Mouse (Mus musculus): ENCODE results near the gene 1700020A23Rik. TPM values are rescaled to one million over a fixed set of nuclear protein-coding genes. Genes with fewer than 3 reads are reported as not detected.

1700020A23Rik gene
- polyA plus RNA-seq, 1 experiment: not detected

GRCm38 (mm10) chr2:130398091-130398490 lies 7.0 kb upstream of the 1700020A23Rik start:
- TF ChIP-seq GATA1 (IDR thresholded peaks at IDR 0.05; ENCODE audit: low read length): no peak

GRCm38 (mm10) chr2:130400046-130400445 lies 5.0 kb upstream of the 1700020A23Rik start:
- TF ChIP-seq GATA1 (IDR thresholded peaks at IDR 0.05; ENCODE audit: low read length): no peak

GRCm38 (mm10) chr2:130401891-130402290 lies 3.2 kb upstream of the 1700020A23Rik start:
- TF ChIP-seq GATA1 (IDR thresholded peaks at IDR 0.05; ENCODE audit: low read length): no peak

- TF ChIP-seq GATA1 (IDR thresholded peaks at IDR 0.05; ENCODE audit: low read length): no peak
These were observed 1.1 kb downstream of the 1700020A23Rik start, which contains the start of gene Tmem239 for GRCm38 (mm10) chr2:130406178-130406577. Tmem239 (plus strand) TSS chr2:130406478.

GRCm38 (mm10) chr2:130408194-130408593 lies 3.1 kb downstream of the 1700020A23Rik start:
- TF ChIP-seq GATA1 (IDR thresholded peaks at IDR 0.05; ENCODE audit: low read length): no peak

GRCm38 (mm10) chr2:130411558-130412495 lies 6.8 kb downstream of the 1700020A23Rik start:
- no peak for TF ChIP-seq GATA1 (IDR thresholded peaks at IDR 0.05; ENCODE audit: low read length)

GRCm38 (mm10) chr2:130412775-130413174 lies 7.7 kb downstream of the 1700020A23Rik start:
- TF ChIP-seq GATA1 (IDR thresholded peaks at IDR 0.05; ENCODE audit: low read length): no peak

- TF ChIP-seq GATA1 (IDR thresholded peaks at IDR 0.05; ENCODE audit: low read length): no peak
These were observed 9.2 kb downstream of the 1700020A23Rik start for GRCm38 (mm10) chr2:130414094-130414856.

- no peak for TF ChIP-seq GATA1 (IDR thresholded peaks at IDR 0.05; ENCODE audit: low read length)
These were observed 16.9 kb downstream of the 1700020A23Rik start for GRCm38 (mm10) chr2:130421781-130422620.

- no peak for TF ChIP-seq GATA1 (IDR thresholded peaks at IDR 0.05; ENCODE audit: low read length)
These were observed 18.5 kb downstream of the 1700020A23Rik start for GRCm38 (mm10) chr2:130423397-130424125.

- TF ChIP-seq GATA1 (IDR thresholded peaks at IDR 0.05; ENCODE audit: low read length): no peak
These were observed 19.2 kb downstream of the 1700020A23Rik start, which contains the start of the genes Vps16 and Pced1a for GRCm38 (mm10) chr2:130424126-130424853. Vps16 (plus strand) TSS chr2:130424339. Pced1a (minus strand) TSS chr2:130424701.

- TF ChIP-seq GATA1 (IDR thresholded peaks at IDR 0.05; ENCODE audit: low read length): no peak
These were observed 20.1 kb downstream of the 1700020A23Rik start for GRCm38 (mm10) chr2:130425112-130425511.

GRCm38 (mm10) chr2:130429851-130430250 lies 24.8 kb downstream of the 1700020A23Rik start:
- no peak for TF ChIP-seq GATA1 (IDR thresholded peaks at IDR 0.05; ENCODE audit: low read length)

GRCm38 (mm10) chr2:130430484-130430883 lies 25.4 kb downstream of the 1700020A23Rik start:
- no peak for TF ChIP-seq GATA1 (IDR thresholded peaks at IDR 0.05; ENCODE audit: low read length)
